Mouse (Mus musculus) G1E-ER4 (cell line): ENCODE data around the gene Slc25a39. TPM values are rescaled to one million over a fixed set of nuclear protein-coding genes. Genes with fewer than 3 reads are reported as not detected.

Experiments used
- GATA1 ChIP-seq: IDR thresholded peaks from one replicate; pipeline ENCODE4 v1.8.0; 2012; ENCODE audit warnings: low read length, inconsistent platforms
- polyA plus RNA-seq: library from polyadenylated mRNA; stranded (reverse); fragments of >175 nt; gene quantifications from 2 replicates; pipeline ENCODE4 v1.2.3, GENCODE M21; 2012

The Slc25a39 gene
- polyA plus RNA-seq, 1 experiment, result 260 TPM

DNA sequence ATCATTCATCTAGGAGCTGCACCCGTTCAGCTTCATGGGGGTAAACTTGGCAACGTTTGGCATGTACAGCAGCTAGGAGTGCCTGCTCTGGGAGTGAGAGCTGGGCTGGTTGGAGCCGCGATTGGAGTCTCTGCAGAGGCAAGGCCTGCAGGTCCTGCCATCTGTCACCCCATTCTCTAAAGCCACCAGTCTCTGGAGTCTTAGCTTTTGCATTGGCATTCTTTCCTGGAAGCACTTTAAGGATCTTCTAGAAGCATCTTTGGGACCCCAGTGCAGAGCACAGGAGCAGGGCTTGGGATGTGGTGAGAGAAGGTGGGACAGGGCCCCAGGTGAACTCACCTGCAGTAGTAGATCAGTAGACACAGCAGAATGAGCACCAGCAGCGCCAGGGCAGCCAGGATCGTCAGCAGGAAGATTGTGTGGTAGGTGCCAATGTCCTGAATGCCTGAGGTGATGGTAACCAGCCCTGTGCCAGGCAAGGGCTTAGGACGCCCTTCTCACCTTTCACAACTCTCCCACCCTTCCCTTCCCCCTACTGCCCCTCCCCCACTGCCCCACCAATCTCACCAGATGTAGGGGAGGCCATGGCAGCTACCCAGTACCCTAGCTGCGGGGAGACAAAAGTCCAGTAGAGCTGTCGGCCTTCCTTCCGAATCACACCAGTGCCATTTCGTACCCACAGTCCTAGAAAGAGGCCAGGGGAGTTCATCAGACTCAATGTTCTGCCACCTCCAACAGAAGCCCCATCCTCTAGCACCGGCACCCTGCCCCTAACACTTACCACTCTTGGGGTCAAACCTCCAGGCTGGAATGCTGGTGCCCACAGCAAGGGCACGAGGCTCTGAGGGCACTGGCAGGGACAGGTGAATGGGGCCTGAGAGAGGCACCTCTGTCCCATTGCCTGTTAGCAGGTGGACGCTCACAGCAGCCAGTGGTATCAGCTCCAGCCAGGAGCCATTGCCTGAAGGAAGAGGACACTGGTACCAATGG is 31.6 kb upstream of the Slc25a39 start:
- TF ChIP-seq GATA1, result no peak

DNA sequence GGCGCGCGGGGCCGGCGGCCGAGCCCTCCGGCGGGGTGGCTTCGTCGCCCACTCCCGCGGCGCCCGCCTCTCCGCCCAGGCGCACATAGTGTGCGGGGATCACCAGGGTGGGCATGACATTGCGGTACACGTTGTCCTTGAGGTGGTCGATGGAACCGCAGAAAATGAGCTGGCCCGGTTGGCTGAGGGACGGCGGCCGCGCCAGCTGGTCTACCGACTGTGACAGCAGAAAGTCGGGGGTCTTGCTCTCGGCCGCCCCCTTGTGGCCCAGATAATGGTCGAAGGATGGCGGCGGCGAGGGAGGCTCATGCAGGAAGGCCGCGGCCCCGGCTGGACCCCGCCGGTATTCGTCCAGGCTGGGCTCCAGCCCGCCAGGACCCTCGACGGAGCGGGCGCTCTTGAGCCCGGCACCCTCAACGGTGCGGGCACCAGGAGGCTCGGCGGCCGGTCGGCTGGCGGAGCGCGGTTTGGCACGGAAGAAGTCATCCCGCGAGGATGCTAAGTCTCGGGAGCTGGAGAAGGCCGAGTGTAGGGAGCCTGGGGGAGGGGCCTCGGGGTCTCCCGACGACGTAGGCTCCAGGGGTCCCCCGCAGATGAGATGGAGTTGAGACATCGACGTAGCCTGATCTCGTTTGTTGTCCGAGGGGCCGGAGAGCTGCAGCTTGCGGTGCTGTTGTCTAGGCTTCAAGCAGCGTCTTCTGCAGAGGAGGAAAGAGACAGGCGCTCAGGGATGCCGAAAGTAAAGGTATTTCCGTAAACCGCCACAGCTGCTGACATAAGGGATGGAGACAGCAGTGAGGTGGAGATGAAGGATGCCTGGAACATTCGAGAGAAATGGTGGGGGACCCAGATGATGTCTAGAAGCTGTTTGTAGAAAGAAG is 30.7 kb upstream of the Slc25a39 start:
- TF ChIP-seq GATA1, result no peak

DNA sequence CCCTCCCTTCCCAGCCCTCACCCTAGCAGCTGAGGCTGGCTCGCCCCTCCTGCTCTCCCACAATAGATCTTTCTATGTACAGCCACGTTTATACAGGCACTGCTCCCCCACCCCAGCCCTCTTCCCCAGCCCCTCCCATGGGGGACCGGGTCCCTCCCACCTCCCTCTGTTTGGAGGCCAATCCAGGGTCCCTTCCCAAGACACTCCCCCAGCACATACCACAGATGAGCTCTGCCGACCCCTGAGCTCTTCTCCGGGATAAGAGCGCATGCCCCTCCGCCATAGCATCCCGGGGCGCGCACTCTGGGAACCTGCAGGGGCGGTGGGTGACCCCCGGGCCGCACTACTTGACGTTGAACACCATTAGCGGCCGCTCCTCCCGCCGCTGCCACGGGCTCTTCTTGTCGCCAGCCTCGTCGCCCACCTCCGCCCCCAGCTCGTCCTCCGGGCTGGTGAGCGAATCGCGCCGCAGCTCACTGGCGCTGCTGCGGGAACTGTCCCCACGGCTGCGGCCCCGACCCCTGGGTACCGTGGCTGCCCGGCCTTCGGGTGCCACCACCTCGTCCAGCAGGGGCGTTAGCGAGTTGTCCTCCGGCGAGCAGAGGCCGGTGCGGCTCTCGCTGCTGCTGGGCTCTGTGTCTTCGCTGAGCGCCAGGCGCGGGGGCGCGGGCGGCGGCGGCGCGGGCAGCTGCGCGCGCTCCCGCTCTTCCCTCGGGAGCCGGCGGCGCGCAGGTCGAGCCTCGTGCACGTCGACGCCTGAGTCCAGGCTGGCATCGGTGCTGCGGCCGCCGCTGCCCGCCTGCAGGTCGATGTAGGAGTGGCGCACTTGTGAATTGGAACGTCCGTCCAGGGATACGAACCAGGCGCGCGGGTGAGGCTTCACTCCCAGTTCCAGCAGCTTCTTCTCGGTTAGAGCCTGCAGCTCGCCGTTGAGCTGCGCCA is 29.6 kb upstream of the Slc25a39 start:
- TF ChIP-seq GATA1, result no peak

DNA sequence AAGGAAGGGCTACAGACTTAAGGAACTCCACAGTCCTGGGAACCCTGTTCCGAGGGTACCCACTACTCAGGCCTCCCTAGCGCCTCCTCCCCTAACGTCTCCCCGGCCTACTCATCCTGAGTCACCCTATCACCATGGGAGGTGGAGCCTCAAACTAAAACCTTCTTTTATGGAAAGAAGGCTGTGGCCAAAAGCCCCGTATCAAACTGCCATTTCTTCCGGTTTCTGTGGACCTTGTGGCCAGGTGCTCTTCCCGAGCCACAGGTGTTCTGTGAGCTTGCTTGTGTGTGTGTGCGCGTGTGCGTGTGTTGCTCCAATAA is 28.7 kb upstream of the Slc25a39 start:
- no peak for TF ChIP-seq GATA1

DNA sequence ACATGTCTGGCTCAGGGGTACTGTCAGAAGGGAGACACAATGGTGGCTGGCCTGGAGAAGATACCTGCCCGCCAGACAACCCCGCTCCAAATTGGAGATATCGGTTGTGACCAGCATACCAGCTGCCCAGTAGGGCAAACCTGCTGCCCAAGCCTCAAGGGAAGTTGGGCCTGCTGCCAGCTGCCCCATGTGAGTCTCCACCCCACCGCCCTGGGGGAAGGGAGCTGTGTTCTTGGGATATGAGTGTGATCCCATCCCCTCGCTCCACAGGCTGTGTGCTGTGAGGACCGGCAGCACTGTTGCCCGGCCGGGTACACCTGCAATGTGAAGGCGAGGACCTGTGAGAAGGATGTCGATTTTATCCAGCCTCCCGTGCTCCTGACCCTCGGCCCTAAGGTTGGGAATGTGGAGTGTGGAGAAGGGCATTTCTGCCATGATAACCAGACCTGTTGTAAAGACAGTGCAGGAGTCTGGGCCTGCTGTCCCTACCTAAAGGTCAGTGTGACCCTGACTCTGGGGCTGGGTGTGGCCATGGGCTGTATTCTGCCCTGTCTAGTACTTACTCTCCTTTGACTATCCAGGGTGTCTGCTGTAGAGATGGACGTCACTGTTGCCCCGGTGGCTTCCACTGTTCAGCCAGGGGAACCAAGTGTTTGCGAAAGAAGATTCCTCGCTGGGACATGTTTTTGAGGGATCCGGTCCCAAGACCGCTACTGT is 28.2 kb upstream of the Slc25a39 start:
- no peak for TF ChIP-seq GATA1

DNA sequence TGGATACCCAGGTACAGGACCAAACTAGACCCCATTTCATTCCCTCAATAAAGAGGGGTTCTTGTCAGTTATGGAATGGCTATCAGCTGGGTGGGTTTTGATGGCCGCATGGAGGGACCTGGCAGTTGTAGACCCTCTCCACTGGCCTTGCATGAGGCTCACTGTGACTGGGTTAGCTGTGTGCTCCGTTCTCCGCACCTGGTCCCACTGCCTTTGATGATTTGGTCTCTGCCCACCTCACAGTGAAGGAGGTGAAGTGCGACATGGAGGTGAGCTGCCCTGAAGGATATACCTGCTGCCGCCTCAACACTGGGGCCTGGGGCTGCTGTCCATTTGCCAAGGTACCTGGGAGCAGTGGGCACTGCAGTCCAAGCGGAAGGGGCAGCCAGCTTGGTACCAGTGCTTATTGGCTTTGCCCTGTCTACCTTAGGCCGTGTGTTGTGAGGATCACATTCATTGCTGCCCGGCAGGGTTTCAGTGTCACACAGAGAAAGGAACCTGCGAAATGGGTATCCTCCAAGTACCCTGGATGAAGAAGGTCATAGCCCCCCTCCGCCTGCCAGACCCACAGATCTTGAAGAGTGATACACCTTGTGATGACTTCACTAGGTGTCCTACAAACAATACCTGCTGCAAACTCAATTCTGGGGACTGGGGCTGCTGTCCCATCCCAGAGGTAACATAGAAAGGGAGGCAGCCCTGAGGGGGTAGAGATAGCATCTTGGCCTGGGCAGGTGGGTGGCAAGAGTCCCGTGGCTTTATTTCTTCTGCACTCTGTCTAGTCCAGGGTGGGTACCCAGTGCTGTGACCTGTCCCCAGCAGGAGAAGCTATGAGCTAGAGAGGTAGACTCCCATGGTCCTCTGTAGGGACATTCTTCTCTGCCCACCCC is 27.3 kb upstream of the Slc25a39 start:
- TF ChIP-seq GATA1, result no peak

DNA sequence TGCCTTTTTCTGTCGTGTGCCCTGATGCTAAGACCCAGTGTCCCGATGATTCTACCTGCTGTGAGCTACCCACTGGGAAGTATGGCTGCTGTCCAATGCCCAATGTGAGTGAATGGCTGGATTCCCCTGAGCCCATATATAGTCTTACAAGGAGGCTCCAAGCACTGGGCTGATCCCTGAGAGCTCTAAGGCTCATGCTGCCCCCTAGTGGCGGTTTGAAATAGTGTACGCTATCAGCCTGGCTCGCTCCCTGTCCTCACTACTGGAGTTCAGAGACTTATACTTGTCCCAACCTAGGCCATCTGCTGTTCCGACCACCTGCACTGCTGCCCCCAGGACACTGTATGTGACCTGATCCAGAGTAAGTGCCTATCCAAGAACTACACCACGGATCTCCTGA is 26.7 kb upstream of the Slc25a39 start:
- TF ChIP-seq GATA1, result no peak

DNA sequence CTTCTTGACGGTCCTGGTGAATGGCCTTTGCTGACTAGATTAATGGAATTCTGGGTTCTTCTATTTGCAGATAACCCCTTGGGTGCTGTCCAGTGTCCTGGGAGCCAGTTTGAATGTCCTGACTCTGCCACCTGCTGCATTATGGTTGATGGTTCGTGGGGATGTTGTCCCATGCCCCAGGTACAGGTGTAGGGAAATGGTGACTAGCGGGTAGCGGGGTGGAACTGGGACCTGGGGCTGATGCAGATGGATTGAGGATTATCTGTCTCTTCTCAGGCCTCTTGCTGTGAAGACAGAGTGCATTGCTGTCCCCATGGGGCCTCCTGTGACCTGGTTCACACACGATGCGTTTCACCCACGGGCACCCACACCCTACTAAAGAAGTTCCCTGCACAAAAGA is 26.1 kb upstream of the Slc25a39 start:
- no peak for TF ChIP-seq GATA1

DNA sequence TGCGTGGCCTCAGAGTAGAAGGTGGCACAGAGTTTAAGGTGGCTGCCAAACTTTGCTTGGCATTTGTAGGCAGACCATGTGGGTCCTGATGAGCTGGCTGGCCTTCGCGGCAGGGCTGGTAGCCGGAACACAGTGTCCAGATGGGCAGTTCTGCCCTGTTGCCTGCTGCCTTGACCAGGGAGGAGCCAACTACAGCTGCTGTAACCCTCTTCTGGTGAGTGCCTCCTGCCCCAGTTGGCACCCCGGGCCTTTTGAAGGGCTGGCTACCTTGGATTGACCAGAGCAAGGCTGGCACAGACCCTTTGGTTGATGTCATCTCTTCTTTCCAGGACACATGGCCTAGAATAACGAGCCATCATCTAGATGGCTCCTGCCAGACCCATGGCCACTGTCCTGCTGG is 25.1 kb upstream of the Slc25a39 start:
- no peak for TF ChIP-seq GATA1

DNA sequence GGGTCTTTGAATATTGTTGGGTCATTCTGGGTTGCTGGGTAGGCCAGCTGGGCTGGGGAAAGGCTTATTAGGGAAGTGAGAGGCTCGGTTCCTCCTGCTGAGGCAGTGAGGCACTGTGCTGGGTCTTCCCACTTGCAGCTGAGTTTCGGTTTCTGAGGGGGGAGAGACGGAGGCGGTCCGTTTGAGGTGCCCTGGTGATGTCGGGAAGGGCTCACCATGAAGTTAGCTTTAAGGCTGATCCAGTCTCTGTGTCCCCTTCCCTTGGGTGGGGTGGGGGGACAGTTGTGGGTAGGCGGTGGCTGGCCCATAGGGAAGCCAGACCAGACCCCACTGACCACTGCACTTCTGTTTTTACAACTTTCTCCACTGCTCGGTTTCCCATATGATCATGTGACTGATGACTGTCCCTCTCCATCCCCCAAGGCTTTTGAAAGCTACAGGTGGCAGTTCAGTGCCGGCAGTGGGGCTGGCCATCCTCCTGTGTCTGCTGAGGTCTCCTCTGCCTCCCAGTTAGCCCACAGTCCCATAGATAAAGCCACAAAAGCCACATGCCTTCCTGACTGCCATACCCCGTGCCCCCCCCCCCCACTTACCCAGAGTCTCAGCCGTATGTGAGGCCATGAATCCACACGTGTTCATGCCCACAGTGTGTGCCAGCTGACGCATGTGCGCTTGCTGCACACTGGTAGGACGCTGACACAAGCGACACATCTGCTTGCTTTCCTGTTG is 24.5 kb upstream of the Slc25a39 start:
- no peak for TF ChIP-seq GATA1

DNA sequence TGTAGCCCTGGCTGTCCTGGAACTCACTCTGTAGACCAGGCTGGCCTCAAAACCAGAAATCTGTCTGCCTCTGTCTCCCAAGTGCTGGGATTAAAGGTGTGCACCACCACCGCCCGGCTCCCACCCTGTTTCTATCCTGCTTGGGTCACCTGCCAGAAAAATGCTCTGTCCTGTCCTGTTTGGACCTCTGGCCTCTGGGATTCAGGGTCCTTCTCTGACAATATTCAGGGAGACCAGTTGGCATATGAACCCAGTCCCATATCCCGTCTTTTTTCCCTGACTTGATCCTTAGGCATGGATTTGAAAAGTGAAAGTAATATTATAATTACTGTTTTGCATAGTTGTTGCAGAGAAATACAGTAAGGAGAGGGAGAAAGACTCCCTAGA is 24.0 kb upstream of the Slc25a39 start:
- no peak for TF ChIP-seq GATA1

DNA sequence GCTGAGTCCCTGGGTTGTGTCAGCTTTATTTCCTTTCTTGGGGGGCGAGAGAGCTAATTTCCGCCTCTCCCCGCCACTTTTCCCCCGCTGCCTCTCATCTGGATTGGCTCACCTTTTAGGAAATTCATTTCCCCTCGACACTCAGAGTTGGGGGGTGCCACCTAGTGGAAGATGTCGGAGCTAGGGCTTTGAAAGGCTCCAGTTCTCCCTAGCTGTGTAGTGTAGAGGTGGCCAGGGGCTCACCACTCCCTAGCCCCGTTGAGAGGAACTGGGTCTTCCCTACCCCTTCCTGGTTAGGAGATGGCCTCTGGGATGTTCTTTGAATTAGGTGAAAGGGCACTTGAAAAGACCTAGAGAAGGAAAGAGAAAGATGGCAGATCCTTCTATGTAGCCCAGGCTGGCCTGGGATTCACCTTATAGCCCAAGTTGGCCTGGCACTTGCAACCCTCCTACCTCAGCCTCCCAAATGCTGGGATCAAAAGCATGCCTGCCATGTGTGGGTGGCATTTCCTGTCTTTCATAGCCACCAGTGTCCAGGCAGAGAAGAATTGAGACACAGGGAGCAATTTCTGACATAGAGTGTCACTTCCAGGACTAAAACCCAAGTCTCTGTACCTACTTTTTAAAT is 23.4 kb upstream of the Slc25a39 start:
- no peak for TF ChIP-seq GATA1
